Mouse (Mus musculus): ENCODE measurements around the gene 1700028J19Rik. TPM values are rescaled to one million over a fixed set of nuclear protein-coding genes. Genes with fewer than 3 reads are reported as not detected.
"Not testable (repeated sequence)": the region's sequence is repeated elsewhere in the genome, so short reads cannot be mapped to it uniquely, and the experiment has no call there.

The 1700028J19Rik gene
- total RNA-seq, 1 experiment, result 0.58 TPM

- in situ Hi-C loops (cut with MboI; ENCODE audit: low sequenced_read_pairs in 2 of 2, unreplicated experiment in 2 of 2), result no loop called here
- Histone ChIP-seq H3K4me3 (ENCODE audit: insufficient read depth in 1 of 2, low read depth in 1 of 2, low read length in 2 of 2, poor library complexity in 1 of 2, severe bottlenecking in 1 of 2) (no peak overlapping the region), H3K9ac (ENCODE audit: insufficient read depth, low read depth, low read length, poor library complexity, severe bottlenecking) (no peak overlapping the region), H3K9me3 (ENCODE audit: control insufficient read depth, insufficient read depth, low read depth, low read length) (no peaks in the 10 kb centered on the region), H3K4me1 (ENCODE audit: control insufficient read depth in 2 of 2, insufficient read depth in 2 of 2, low read length in 2 of 2, poor library complexity in 1 of 2) (peaks cover 0 to 6% of the 10 kb centered on the region in 2 experiments; a peak in 1 of 4 replicates), H3K36me3 (ENCODE audit: control insufficient read depth, insufficient read depth, low read length, poor library complexity, severe bottlenecking) (no peaks in the 10 kb centered on the region; the same call in 1 of the 2 replicates), H3K27ac (ENCODE audit: insufficient read depth, low read depth, low read length, poor library complexity, severe bottlenecking) (no peak overlapping the region)
- TF ChIP-seq MAFK (IDR thresholded peaks at IDR 0.05; ENCODE audit: insufficient read depth, low read depth, low read length), result no peak
- TF ChIP-seq ZC3H11A (IDR thresholded peaks at IDR 0.05; ENCODE audit: borderline replicate concordance, low read depth, low read length), result no peak
- TF ChIP-seq ZNF384 (IDR thresholded peaks at IDR 0.05; ENCODE audit: low read depth, low read length), result no peak
- no peak for TF ChIP-seq HCFC1 (IDR thresholded peaks at IDR 0.05; ENCODE audit: borderline replicate concordance, insufficient read depth, low read length)
- no peak for TF ChIP-seq CHD2 (IDR thresholded peaks at IDR 0.05; ENCODE audit: low read depth, low read length)
- no peak for DNase-seq (ENCODE audit: low read depth, low spot score)
Measured at GRCm38 (mm10) chr7:44239913-44240312, 6.6 kb downstream of the 1700028J19Rik start.

DNA sequence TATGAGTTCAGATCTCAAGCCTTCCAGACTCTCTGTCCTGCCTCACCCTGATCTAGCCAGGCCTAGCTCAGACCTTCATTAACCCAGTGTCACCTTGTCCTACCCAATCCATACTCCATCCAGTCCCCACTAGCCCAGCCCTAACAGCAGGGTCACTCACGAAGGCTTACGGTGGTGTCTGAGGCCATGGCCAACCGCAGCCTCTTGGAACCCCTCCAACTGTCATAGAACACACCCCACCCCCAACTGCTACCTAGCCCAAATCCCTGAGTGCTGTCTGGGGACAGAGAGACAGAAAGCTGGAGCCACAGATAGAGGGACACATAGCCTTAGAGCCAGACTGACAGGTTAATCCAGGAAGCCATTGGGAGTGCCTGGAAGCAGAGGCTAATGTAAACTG is 10.6 kb downstream of the 1700028J19Rik start, which contains the start of gene Gm36864:
Gene Gm36864, plus strand, starts transcription at position 269 of the 400 bp plus-strand sequence.
- no peaks in the 10 kb centered on the region for H3K9me3 ChIP-seq (ENCODE audit: control insufficient read depth, insufficient read depth, low read depth, low read length)
- H3K4me1 ChIP-seq (ENCODE audit: control insufficient read depth in 2 of 2, insufficient read depth in 2 of 2, low read length in 2 of 2, poor library complexity in 1 of 2), result peaks cover 0 to 6% of the 10 kb centered on the region in 2 experiments; a peak in 1 of 4 replicates
- H3K9ac ChIP-seq (ENCODE audit: insufficient read depth, low read depth, low read length, poor library complexity, severe bottlenecking), result no peak within 1 kb of the TSS
- no peak within 1 kb of the TSS for H3K27ac ChIP-seq (ENCODE audit: insufficient read depth, low read depth, low read length, poor library complexity, severe bottlenecking)
- H3K4me3 ChIP-seq (ENCODE audit: insufficient read depth in 1 of 2, low read depth in 1 of 2, low read length in 2 of 2, poor library complexity in 1 of 2, severe bottlenecking in 1 of 2), result no peak within 1 kb of the TSS
- no peak for DNase-seq (ENCODE audit: low read depth, low spot score)
- in situ Hi-C loops (cut with MboI; ENCODE audit: low sequenced_read_pairs in 2 of 2, unreplicated experiment in 2 of 2), result no loop called here
- no peaks in the 10 kb centered on the region for H3K36me3 ChIP-seq (ENCODE audit: control insufficient read depth, insufficient read depth, low read length, poor library complexity, severe bottlenecking)
- TF ChIP-seq MAFK (IDR thresholded peaks at IDR 0.05; ENCODE audit: insufficient read depth, low read depth, low read length) (no peak), CHD2 (IDR thresholded peaks at IDR 0.05; ENCODE audit: low read depth, low read length) (no peak), ZC3H11A (IDR thresholded peaks at IDR 0.05; ENCODE audit: borderline replicate concordance, low read depth, low read length) (no peak)

DNA sequence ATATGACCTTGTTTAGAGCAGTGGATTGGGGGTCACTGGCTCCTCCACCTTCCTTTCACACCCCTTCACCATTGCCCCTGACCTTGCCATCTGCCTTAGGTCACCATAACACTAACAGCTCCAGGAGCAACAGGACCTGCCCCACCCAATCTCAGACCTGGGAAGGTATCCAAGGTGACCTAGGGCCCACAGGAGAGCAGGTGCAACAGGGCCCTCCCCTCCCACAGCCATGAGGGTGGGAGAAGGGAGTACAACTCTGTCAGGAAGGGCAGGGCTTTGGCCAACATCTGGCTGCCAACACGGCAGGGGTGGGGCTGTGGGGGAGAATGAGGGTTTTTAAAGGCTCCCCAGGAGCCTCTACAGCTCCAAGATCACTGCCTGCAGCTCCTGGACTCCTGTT is 21.4 kb downstream of the 1700028J19Rik start, which contains the start of gene Klk1:
Gene Klk1, plus strand, starts transcription at position 285 of the 400 bp plus-strand sequence.
- TF ChIP-seq HCFC1 (IDR thresholded peaks at IDR 0.05; ENCODE audit: borderline replicate concordance, insufficient read depth, low read length), result no peak
- TF ChIP-seq MAFK (IDR thresholded peaks at IDR 0.05; ENCODE audit: insufficient read depth, low read depth, low read length), result no peak
- TF ChIP-seq ZC3H11A (IDR thresholded peaks at IDR 0.05; ENCODE audit: borderline replicate concordance, low read depth, low read length), result no peak
- no peak for TF ChIP-seq CHD2 (IDR thresholded peaks at IDR 0.05; ENCODE audit: low read depth, low read length)
- no peak for TF ChIP-seq ZNF384 (IDR thresholded peaks at IDR 0.05; ENCODE audit: low read depth, low read length)
- Histone ChIP-seq H3K4me1 (ENCODE audit: control insufficient read depth in 2 of 2, insufficient read depth in 2 of 2, low read length in 2 of 2, poor library complexity in 1 of 2) (peaks cover 3 to 9% of the 10 kb centered on the region in 2 experiments; a peak in 2 of 4 replicates), H3K9ac (ENCODE audit: insufficient read depth, low read depth, low read length, poor library complexity, severe bottlenecking) (no peak within 1 kb of the TSS), H3K9me3 (ENCODE audit: control insufficient read depth, insufficient read depth, low read depth, low read length) (no peaks in the 10 kb centered on the region), H3K4me3 (ENCODE audit: insufficient read depth in 1 of 2, low read depth in 1 of 2, low read length in 2 of 2, poor library complexity in 1 of 2, severe bottlenecking in 1 of 2) (no peak within 1 kb of the TSS), H3K27ac (ENCODE audit: insufficient read depth, low read depth, low read length, poor library complexity, severe bottlenecking) (no peak within 1 kb of the TSS), H3K36me3 (ENCODE audit: control insufficient read depth, insufficient read depth, low read length, poor library complexity, severe bottlenecking) (no peaks in the 10 kb centered on the region)
- in situ Hi-C loops (cut with MboI; ENCODE audit: low sequenced_read_pairs in 2 of 2, unreplicated experiment in 2 of 2), result no loop called here
- no peak for DNase-seq (ENCODE audit: low read depth, low spot score)

GRCm38 (mm10) chr7:44222335-44222734 is 24.2 kb downstream of the 1700028J19Rik start:
- not testable (repeated sequence) for H3K27ac ChIP-seq (ENCODE audit: insufficient read depth, low read depth, low read length, poor library complexity, severe bottlenecking); H3K36me3 ChIP-seq (ENCODE audit: control insufficient read depth, insufficient read depth, low read length, poor library complexity, severe bottlenecking); H3K9ac ChIP-seq (ENCODE audit: insufficient read depth, low read depth, low read length, poor library complexity, severe bottlenecking); H3K4me1 ChIP-seq (ENCODE audit: control insufficient read depth in 2 of 2, insufficient read depth in 2 of 2, low read length in 2 of 2, poor library complexity in 1 of 2); H3K9me3 ChIP-seq (ENCODE audit: control insufficient read depth, insufficient read depth, low read depth, low read length); DNase-seq (ENCODE audit: low read depth, low spot score); H3K4me3 ChIP-seq (ENCODE audit: insufficient read depth in 1 of 2, low read depth in 1 of 2, low read length in 2 of 2, poor library complexity in 1 of 2, severe bottlenecking in 1 of 2)
- in situ Hi-C loops (cut with MboI; ENCODE audit: low sequenced_read_pairs in 2 of 2, unreplicated experiment in 2 of 2), result loop anchor here in 1 of 2 experiments (25.0 kb wide), 1 partner anchor 260 kb away; the partner anchor contains the start of genes Klk1b1 and Klk1b8

- not testable (repeated sequence) for DNase-seq (ENCODE audit: low read depth, low spot score); H3K36me3 ChIP-seq (ENCODE audit: control insufficient read depth, insufficient read depth, low read length, poor library complexity, severe bottlenecking); H3K4me1 ChIP-seq (ENCODE audit: control insufficient read depth in 2 of 2, insufficient read depth in 2 of 2, low read length in 2 of 2, poor library complexity in 1 of 2); H3K4me3 ChIP-seq (ENCODE audit: insufficient read depth in 1 of 2, low read depth in 1 of 2, low read length in 2 of 2, poor library complexity in 1 of 2, severe bottlenecking in 1 of 2); H3K9ac ChIP-seq (ENCODE audit: insufficient read depth, low read depth, low read length, poor library complexity, severe bottlenecking); H3K9me3 ChIP-seq (ENCODE audit: control insufficient read depth, insufficient read depth, low read depth, low read length); H3K27ac ChIP-seq (ENCODE audit: insufficient read depth, low read depth, low read length, poor library complexity, severe bottlenecking)
- in situ Hi-C loops (cut with MboI; ENCODE audit: low sequenced_read_pairs in 2 of 2, unreplicated experiment in 2 of 2), result loop anchor here in 1 of 2 experiments (25.0 kb wide), 1 partner anchor 259 kb away; the partner anchor contains the start of genes Klk1b1 and Klk1b8
Measured at GRCm38 (mm10) chr7:44221601-44222000, 24.9 kb downstream of the 1700028J19Rik start.

All from ES-E14 (cell line).